Mouse (Mus musculus) cortical plate, adult 2 months (tissue): Measurements from ENCODE around the gene Ccdc191.

Experiments
- CTCF ChIP-seq: fragments of 200-500 bp; IDR thresholded peaks from 2 replicates; pipeline ENCODE4 v1.5.1; 2011; ENCODE audit warnings: mild to moderate bottlenecking, control low read depth, low read length; ENCODE audit not compliant: insufficient read depth; ENCODE audit errors: extremely low read depth
- POLR2A ChIP-seq: fragments of 200-500 bp; IDR thresholded peaks from 2 replicates; pipeline ENCODE4 v1.6.1; 2011; ENCODE audit warnings: mild to moderate bottlenecking, low read length, control low read depth; ENCODE audit not compliant: insufficient read depth; ENCODE audit errors: extremely low read depth

DNA sequence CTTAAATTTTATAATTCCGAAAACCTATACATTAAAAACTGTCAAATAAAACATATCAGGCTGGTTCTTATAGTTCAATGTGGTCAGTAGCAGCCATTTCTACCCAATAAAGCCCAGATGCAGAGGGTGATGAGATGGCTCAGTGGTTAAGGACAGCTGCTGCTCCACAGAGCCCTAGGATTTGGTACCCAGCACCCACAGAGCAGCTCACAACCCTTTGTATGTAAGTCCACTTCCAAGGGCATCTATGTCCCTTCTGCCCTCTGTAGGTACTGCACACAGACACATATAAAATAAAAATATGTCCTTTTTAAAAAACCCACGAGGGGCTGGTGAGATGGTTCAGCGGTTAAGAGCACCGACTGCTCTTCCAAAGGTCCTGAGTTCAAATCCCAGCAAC, 96.7 kb downstream of the Ccdc191 start:
- no peak for TF ChIP-seq POLR2A
- no peak for TF ChIP-seq CTCF
